Mouse (Mus musculus) telencephalon, adult 2 months (tissue): ENCODE measurements at regions not wholly inside any gene's neighbourhood (a gene's known extent, or its start where the extent isn't known, plus 50 kb on each side); places are given as distances from the start of the nearest gene placed in this dataset.

Experiments used
- DNase-seq: peaks from one replicate; pipeline ENCODE4 v3.0.0-alpha.2; 2011; ENCODE audit warnings: low read depth, low spot score

GRCm38 (mm10) chr10:37323689-37324088, 185.0 kb upstream of the Marcks start:
- DNase-seq: no peak

GRCm38 (mm10) chr10:37322809-37323208, 184.1 kb upstream of the Marcks start:
- no peak for DNase-seq

GRCm38 (mm10) chr10:37322310-37322709, 183.6 kb upstream of the Marcks start:
- DNase-seq: no peak

- DNase-seq: no peak
Observed at GRCm38 (mm10) chr10:37321171-37321570, 182.5 kb upstream of the Marcks start.

GRCm38 (mm10) chr10:37319746-37320430, 181.2 kb upstream of the Marcks start:
- no peak for DNase-seq

GRCm38 (mm10) chr10:37316701-37317100, 178.0 kb upstream of the Marcks start:
- DNase-seq: no peak

GRCm38 (mm10) chr10:37315804-37316203, 177.1 kb upstream of the Marcks start:
- DNase-seq: no peak

GRCm38 (mm10) chr10:37314746-37315430, 176.2 kb upstream of the Marcks start:
- DNase-seq: peak; percentile 50

- no peak for DNase-seq
Observed at GRCm38 (mm10) chr10:37313461-37313860, 174.7 kb upstream of the Marcks start.

GRCm38 (mm10) chr10:37310266-37310945, 171.7 kb upstream of the Marcks start:
- no peak for DNase-seq

- DNase-seq: no peak
Observed at GRCm38 (mm10) chr10:37304656-37305055, 165.9 kb upstream of the Marcks start.

- no peak for DNase-seq
Observed at GRCm38 (mm10) chr10:37300181-37300889, 161.6 kb upstream of the Marcks start.

GRCm38 (mm10) chr10:37298689-37299421, 160.1 kb upstream of the Marcks start:
- no peak for DNase-seq

GRCm38 (mm10) chr10:37294231-37294630, 155.5 kb upstream of the Marcks start:
- DNase-seq: no peak

- DNase-seq: no peak
Observed at GRCm38 (mm10) chr10:37293292-37293691, 154.6 kb upstream of the Marcks start.

GRCm38 (mm10) chr10:37291639-37292495, 153.1 kb upstream of the Marcks start:
- DNase-seq: no peak

GRCm38 (mm10) chr10:37289964-37290704, 151.4 kb upstream of the Marcks start:
- DNase-seq: no peak

GRCm38 (mm10) chr10:37286305-37286704, 147.6 kb upstream of the Marcks start:
- no peak for DNase-seq

GRCm38 (mm10) chr10:37282951-37283350, 144.2 kb upstream of the Marcks start:
- DNase-seq: no peak

- no peak for DNase-seq
Observed at GRCm38 (mm10) chr10:37280823-37281222, 142.1 kb upstream of the Marcks start.
